Mouse (Mus musculus) E14TG2a.4 (cell line): ENCODE measurements at regions not wholly inside any gene's neighbourhood (a gene's known extent, or its start where the extent isn't known, plus 50 kb on each side); places are given as distances from the start of the nearest gene placed in this dataset.
"Not testable (repeated sequence)": the region's sequence is repeated elsewhere in the genome, so short reads cannot be mapped to it uniquely, and the experiment has no call there.

Source experiments
- H3K27me3 ChIP-seq: 2 replicates; pipeline ENCODE4 v1.6.1; 2014; ENCODE audit warnings: low read length, control low read depth; ENCODE audit not compliant: insufficient read depth
- H3K36me3 ChIP-seq: 2 replicates; pipeline ENCODE4 v1.6.1; 2014; ENCODE audit warnings: low read length, control low read depth; ENCODE audit not compliant: insufficient read depth
- H3K4me1 ChIP-seq: replicated peaks from 2 replicates; pipeline ENCODE4 v1.6.1; 2014; ENCODE audit warnings: low read depth, low read length, control low read depth
- H3K4me3 ChIP-seq: replicated peaks from 2 replicates; pipeline ENCODE4 v1.5.1; 2014; ENCODE audit warnings: mild to moderate bottlenecking, low read length
- H3K9me3 ChIP-seq: 2 replicates; pipeline ENCODE4 v1.6.1; 2014; ENCODE audit warnings: low read length, control low read depth
- CTCF ChIP-seq: conservative IDR thresholded peaks from 2 replicates; pipeline ENCODE4 v1.5.1; 2014; ENCODE audit warnings: low read length
- NANOG ChIP-seq: IDR thresholded peaks from 2 replicates; pipeline ENCODE4 v1.6.1; 2014; ENCODE audit warnings: borderline replicate concordance, low read length, mixed read lengths
- POU5F1 ChIP-seq: IDR thresholded peaks from 2 replicates; pipeline ENCODE4 v1.6.1; 2014; ENCODE audit warnings: low read length, borderline replicate concordance

- no peaks in the 10 kb centered on the region for H3K4me1 ChIP-seq
- no peaks in the 10 kb centered on the region for H3K27me3 ChIP-seq
- H3K9me3 ChIP-seq = peaks cover 42% of the 10 kb centered on the region
- no peak overlapping the region for H3K4me3 ChIP-seq
- TF ChIP-seq NANOG (no peak), POU5F1 (no peak), CTCF (no peak)
- H3K36me3 ChIP-seq = no peaks in the 10 kb centered on the region
Observed at GRCm38 (mm10) chr3:4885916-4886315, 864.7 kb upstream of the Gm8797 start.

GRCm38 (mm10) chr3:4893108-4893507 lies 857.5 kb upstream of the Gm8797 start:
- Histone ChIP-seq H3K4me3 (no peak overlapping the region), H3K27me3 (no peaks in the 10 kb centered on the region)

GRCm38 (mm10) chr3:4895811-4896210 lies 854.8 kb upstream of the Gm8797 start:
- no peak overlapping the region for H3K4me3 ChIP-seq
- TF ChIP-seq CTCF (no peak), POU5F1 (no peak), NANOG (no peak)
- H3K36me3 ChIP-seq = no peaks in the 10 kb centered on the region
- H3K9me3 ChIP-seq = peaks cover 36% of the 10 kb centered on the region
- H3K4me1 ChIP-seq = peaks cover 6% of the 10 kb centered on the region
- H3K27me3 ChIP-seq = no peaks in the 10 kb centered on the region

More at GRCm38 (mm10) chr3:4893108-4893507, 857.5 kb upstream of the Gm8797 start:
- Histone ChIP-seq H3K9me3 (peaks cover 38% of the 10 kb centered on the region), H3K4me1 (peaks cover 6% of the 10 kb centered on the region), H3K36me3 (no peaks in the 10 kb centered on the region)
- TF ChIP-seq CTCF = no peak
- no peak; the same call in 1 of the 2 replicates for TF ChIP-seq POU5F1
- peak; percentile 69 for TF ChIP-seq NANOG

- not testable (repeated sequence) for H3K27me3 ChIP-seq, H3K4me3 ChIP-seq, H3K36me3 ChIP-seq, H3K4me1 ChIP-seq
- peaks cover 34% of the 10 kb centered on the region for H3K9me3 ChIP-seq
Observed at GRCm38 (mm10) chr3:4907556-4907955, 843.0 kb upstream of the Gm8797 start.

- not testable (repeated sequence) for H3K4me1 ChIP-seq, H3K27me3 ChIP-seq, H3K36me3 ChIP-seq, H3K4me3 ChIP-seq
- peaks cover 16% of the 10 kb centered on the region for H3K9me3 ChIP-seq
Observed at GRCm38 (mm10) chr3:4930731-4931130, 819.9 kb upstream of the Gm8797 start.

GRCm38 (mm10) chr3:4971496-4971895 lies 779.1 kb upstream of the Gm8797 start:
- no peaks in the 10 kb centered on the region for H3K4me1 ChIP-seq
- no peak overlapping the region for H3K4me3 ChIP-seq
- no peaks in the 10 kb centered on the region for H3K36me3 ChIP-seq
- TF ChIP-seq NANOG (no peak), POU5F1 (no peak), CTCF (no peak)
- no peaks in the 10 kb centered on the region for H3K9me3 ChIP-seq
- no peaks in the 10 kb centered on the region for H3K27me3 ChIP-seq

- Histone ChIP-seq H3K9me3 (no peaks in the 10 kb centered on the region), H3K36me3 (no peaks in the 10 kb centered on the region), H3K4me1 (no peaks in the 10 kb centered on the region), H3K27me3 (no peaks in the 10 kb centered on the region), H3K4me3 (no peak overlapping the region)
- TF ChIP-seq NANOG (no peak), POU5F1 (no peak), CTCF (no peak)
Observed at GRCm38 (mm10) chr3:4973278-4973677, 777.3 kb upstream of the Gm8797 start.

GRCm38 (mm10) chr3:4973764-4974163 lies 776.8 kb upstream of the Gm8797 start:
- TF ChIP-seq POU5F1 (no peak), CTCF (no peak), NANOG (no peak)
- H3K36me3 ChIP-seq = no peaks in the 10 kb centered on the region
- H3K4me3 ChIP-seq = no peak overlapping the region
- H3K27me3 ChIP-seq = no peaks in the 10 kb centered on the region
- H3K4me1 ChIP-seq = no peaks in the 10 kb centered on the region
- H3K9me3 ChIP-seq = no peaks in the 10 kb centered on the region

GRCm38 (mm10) chr3:4974659-4975058 lies 775.9 kb upstream of the Gm8797 start:
- no peaks in the 10 kb centered on the region for H3K27me3 ChIP-seq
- no peaks in the 10 kb centered on the region for H3K36me3 ChIP-seq
- no peaks in the 10 kb centered on the region for H3K4me1 ChIP-seq
- H3K4me3 ChIP-seq = no peak overlapping the region
- TF ChIP-seq CTCF = no peak
- no peak for TF ChIP-seq NANOG
- no peak for TF ChIP-seq POU5F1
- H3K9me3 ChIP-seq = no peaks in the 10 kb centered on the region

- Histone ChIP-seq H3K27me3 (no peaks in the 10 kb centered on the region), H3K4me1 (no peaks in the 10 kb centered on the region), H3K9me3 (no peaks in the 10 kb centered on the region), H3K4me3 (no peak overlapping the region), H3K36me3 (no peaks in the 10 kb centered on the region)
- TF ChIP-seq NANOG (no peak), POU5F1 (no peak), CTCF (no peak)
Observed at GRCm38 (mm10) chr3:4976344-4976743, 774.3 kb upstream of the Gm8797 start.
